Mouse (Mus musculus) heart, postnatal 0 days (tissue): ENCODE measurements around the gene Dpep2nb. TPM values are rescaled to one million over a fixed set of nuclear protein-coding genes. Genes with fewer than 3 reads are reported as not detected.
"Not testable (repeated sequence)": the region's sequence is repeated elsewhere in the genome, so short reads cannot be mapped to it uniquely, and the experiment has no call there.

Experiments used
- ATAC-seq: fragments of 200-750 bp; cut with Nextera tagmentation; 2 replicates; pipeline ENCODE4 v1.8.0; 2017; ENCODE audit warnings: low read depth, moderate number of reproducible peaks, moderate library complexity; ENCODE audit not compliant: insufficient read depth
- DNase-seq: peaks from one replicate; pipeline ENCODE4 v3.0.0-alpha.2; 2016; ENCODE audit warnings: low spot score
- H3K27ac ChIP-seq: fragments of 300-500 bp; sonication (generic); 2 replicates; pipeline ENCODE4 v1.5.1; 2014; ENCODE audit warnings: low read depth, mild to moderate bottlenecking
- H3K27me3 ChIP-seq: fragments of 300-500 bp; sonication (generic); 2 replicates; pipeline ENCODE4 v1.6.1; 2014; ENCODE audit warnings: low read length, mixed read lengths; ENCODE audit not compliant: control insufficient read depth, insufficient read depth
- H3K36me3 ChIP-seq: fragments of 300-500 bp; sonication (generic); replicated peaks from 2 replicates; pipeline ENCODE4 v1.6.1; 2014; ENCODE audit warnings: low read length, mixed read lengths; ENCODE audit not compliant: control insufficient read depth, insufficient read depth
- H3K4me1 ChIP-seq: fragments of 300-500 bp; sonication (generic); 2 replicates; pipeline ENCODE4 v1.6.1; 2014; ENCODE audit warnings: antibody characterized with exemption; ENCODE audit not compliant: control insufficient read depth, insufficient read depth
- H3K4me2 ChIP-seq: fragments of 300-500 bp; sonication (generic); 2 replicates; pipeline ENCODE4 v1.6.1; 2014; ENCODE audit warnings: low read depth, mild to moderate bottlenecking, low read length, moderate library complexity
- H3K4me3 ChIP-seq: fragments of 300-500 bp; sonication (generic); 2 replicates; pipeline ENCODE4 v1.5.1; 2014; ENCODE audit warnings: low read depth, low read length
- H3K9ac ChIP-seq: fragments of 300-500 bp; sonication (generic); replicated peaks from 2 replicates; pipeline ENCODE4 v1.6.1; 2014; ENCODE audit warnings: low read depth, low read length, mixed read lengths
- H3K9me3 ChIP-seq: fragments of 300-500 bp; sonication (generic); replicated peaks from 2 replicates; pipeline ENCODE4 v1.6.1; 2016; ENCODE audit warnings: low read length; ENCODE audit not compliant: control insufficient read depth
- CTCF ChIP-seq: IDR thresholded peaks from 2 replicates; pipeline ENCODE4 v1.5.1; 2016; ENCODE audit warnings: antibody characterized with exemption, control low read depth, low read depth
- EP300 ChIP-seq: IDR thresholded peaks from 2 replicates; pipeline ENCODE4 v1.6.1; 2016; ENCODE audit warnings: antibody characterized with exemption, low read depth
- WGBS: fragments of 180-500 bp; shearing (Covaris S2); extraction: QIAGEN DNeasy Blood & Tissue Kit; methylation state at CpG from one replicate; pipeline ENCODE4 v1.1.7; 2014; 5-methylcytosine and 5-hydroxymethylcytosine counted together
- polyA plus RNA-seq: library from polyadenylated mRNA; unstranded; fragments of >200 nt; fragmentation: Nextera tagmentation; extraction: Ambion mirVana; gene quantifications from 2 replicates; pipeline ENCODE4 v1.2.1, GENCODE M21; 2015
- total RNA-seq: library from RNA; depleted of rRNA; stranded (reverse); fragments of >200 nt; gene quantifications from 2 replicates; pipeline ENCODE4 v1.2.3, GENCODE M21; 2014; ENCODE audit warnings: low replicate concordance

Dpep2nb gene
- total and polyA plus RNA-seq, 2 experiments from 2014 or later = 0.20 TPM; not detected in 1

- H3K4me2 ChIP-seq = no peak overlapping the region
- no peak overlapping the region for H3K27ac ChIP-seq
- H3K36me3 ChIP-seq = no peaks in the 10 kb centered on the region
- DNase-seq (no peak), ATAC-seq (no peak)
- H3K9me3 ChIP-seq = no peaks in the 10 kb centered on the region
- WGBS = 66% methylated on average over 4 of the region's 4 CpGs
- no peak overlapping the region for H3K9ac ChIP-seq
- no peak overlapping the region for H3K4me3 ChIP-seq
- peaks cover 5% of the 10 kb centered on the region; the same call in 1 of the 2 replicates for H3K4me1 ChIP-seq
- no peak for TF ChIP-seq CTCF
- TF ChIP-seq EP300 = no peak
- H3K27me3 ChIP-seq = no peaks in the 10 kb centered on the region
Measured at GRCm38 (mm10) chr8:105993226-105993625, 12.5 kb downstream of the Dpep2nb start.

- ATAC-seq = no peak
- Histone ChIP-seq H3K9ac (no peak overlapping the region), H3K4me3 (no peak overlapping the region), H3K27ac (no peak overlapping the region), H3K4me2 (no peak overlapping the region), H3K4me1 (peaks cover 5% of the 10 kb centered on the region; the same call in 1 of the 2 replicates), H3K36me3 (no peaks in the 10 kb centered on the region), H3K27me3 (no peaks in the 10 kb centered on the region), H3K9me3 (no peaks in the 10 kb centered on the region)
- no peak for DNase-seq
- 53% methylated on average over 5 of the region's 5 CpGs for WGBS
- TF ChIP-seq CTCF (no peak), EP300 (no peak)
Measured at GRCm38 (mm10) chr8:105992499-105992898, 13.3 kb downstream of the Dpep2nb start.

GRCm38 (mm10) chr8:105991546-105991945, 14.2 kb downstream of the Dpep2nb start:
- Histone ChIP-seq H3K9me3 (no peaks in the 10 kb centered on the region), H3K36me3 (no peaks in the 10 kb centered on the region), H3K27ac (no peak overlapping the region), H3K4me2 (no peak overlapping the region), H3K27me3 (no peaks in the 10 kb centered on the region), H3K4me3 (no peak overlapping the region), H3K4me1 (peaks cover 5% of the 10 kb centered on the region; the same call in 1 of the 2 replicates), H3K9ac (no peak overlapping the region)
- 23% methylated on average over 2 of the region's 2 CpGs for WGBS
- TF ChIP-seq EP300 = no peak
- no peak for TF ChIP-seq CTCF
- DNase-seq (no peak), ATAC-seq (no peak)

- Histone ChIP-seq H3K36me3 (no peaks in the 10 kb centered on the region), H3K4me2 (peak within 1 kb of the TSS; percentile 16; the same call in 1 of the 2 replicates), H3K9me3 (no peaks in the 10 kb centered on the region), H3K27me3 (no peaks in the 10 kb centered on the region), H3K9ac (no peak within 1 kb of the TSS), H3K4me1 (peaks cover 5% of the 10 kb centered on the region; the same call in 1 of the 2 replicates), H3K4me3 (no peak within 1 kb of the TSS), H3K27ac (no peak within 1 kb of the TSS)
- ATAC-seq (peak; percentile 93), DNase-seq (peak; percentile 89)
- WGBS = 6% methylated on average over 15 of the region's 15 CpGs
- TF ChIP-seq CTCF (peak; percentile 91), EP300 (no peak)
Measured at GRCm38 (mm10) chr8:105990856-105991387, 14.9 kb downstream of the Dpep2nb start, which contains the start of gene Dus2. TSS of gene Dus2 (plus strand) at chr8:105991337.

- no peak overlapping the region for H3K27ac ChIP-seq
- no peak overlapping the region for H3K9ac ChIP-seq
- DNase-seq (no peak), ATAC-seq (no peak)
- no peaks in the 10 kb centered on the region for H3K9me3 ChIP-seq
- H3K4me2 ChIP-seq = no peak overlapping the region
- peaks cover 5% of the 10 kb centered on the region; the same call in 1 of the 2 replicates for H3K4me1 ChIP-seq
- TF ChIP-seq EP300 (no peak), CTCF (no peak)
- no peak overlapping the region for H3K4me3 ChIP-seq
- WGBS = 77% methylated on average over 11 of the region's 11 CpGs
- no peaks in the 10 kb centered on the region for H3K27me3 ChIP-seq
- no peaks in the 10 kb centered on the region for H3K36me3 ChIP-seq
Measured at GRCm38 (mm10) chr8:105988546-105988945, 17.2 kb downstream of the Dpep2nb start.

GRCm38 (mm10) chr8:105983406-105983805, 22.4 kb downstream of the Dpep2nb start:
- H3K9me3 ChIP-seq, H3K27ac ChIP-seq, H3K4me3 ChIP-seq, H3K36me3 ChIP-seq, ATAC-seq, H3K27me3 ChIP-seq, H3K4me1 ChIP-seq, H3K4me2 ChIP-seq, H3K9ac ChIP-seq, DNase-seq: not testable (repeated sequence)
- WGBS = 75% methylated on average over 11 of the region's 11 CpGs
